Mouse (Mus musculus) liver, postnatal 0 days (tissue): Measurements from ENCODE around the gene Fzd4. TPM values are rescaled to one million over a fixed set of nuclear protein-coding genes. Genes with fewer than 3 reads are reported as not detected.

ENCODE experiments used
- ATAC-seq: fragments of 200-750 bp; cut with Nextera tagmentation; 2 replicates; pipeline ENCODE4 v1.8.0; 2017; ENCODE audit warnings: mild to moderate bottlenecking, moderate library complexity
- DNase-seq: peaks from one replicate; pipeline ENCODE4 v3.0.0-alpha.2; 2016
- H3K27ac ChIP-seq: fragments of 300-500 bp; sonication (generic); 2 replicates; pipeline ENCODE4 v1.5.1; 2014; ENCODE audit warnings: antibody characterized with exemption, moderate library complexity, mild to moderate bottlenecking, low read depth
- H3K27me3 ChIP-seq: fragments of 300-500 bp; sonication (generic); 2 replicates; pipeline ENCODE4 v1.6.1; 2014; ENCODE audit warnings: low read length, control low read depth, mixed read lengths; ENCODE audit not compliant: insufficient read depth
- H3K36me3 ChIP-seq: fragments of 300-500 bp; sonication (generic); replicated peaks from 2 replicates; pipeline ENCODE4 v1.6.1; 2014; ENCODE audit warnings: mild to moderate bottlenecking, control low read depth, low read length, moderate library complexity, mixed read lengths; ENCODE audit not compliant: insufficient read depth
- H3K4me1 ChIP-seq: fragments of 300-500 bp; sonication (generic); 2 replicates; pipeline ENCODE4 v1.6.1; 2014; ENCODE audit warnings: antibody characterized with exemption, mild to moderate bottlenecking, control low read depth; ENCODE audit not compliant: insufficient read depth
- H3K4me2 ChIP-seq: fragments of 300-500 bp; sonication (generic); 2 replicates; pipeline ENCODE4 v1.6.1; 2014; ENCODE audit warnings: low read depth, mild to moderate bottlenecking, low read length, moderate library complexity, mixed read lengths
- H3K4me3 ChIP-seq: fragments of 300-500 bp; sonication (generic); 2 replicates; pipeline ENCODE4 v1.5.1; 2014; ENCODE audit warnings: low read depth, low read length
- H3K9ac ChIP-seq: fragments of 300-500 bp; sonication (generic); replicated peaks from 2 replicates; pipeline ENCODE4 v1.6.1; 2014; ENCODE audit warnings: mild to moderate bottlenecking, moderate library complexity
- H3K9me3 ChIP-seq: fragments of 300-500 bp; sonication (generic); 2 replicates; pipeline ENCODE4 v1.6.1; 2016; ENCODE audit warnings: mild to moderate bottlenecking, control low read depth, low read length, mixed read lengths
- CTCF ChIP-seq: sonication (generic); IDR thresholded peaks from 2 replicates; pipeline ENCODE4 v1.5.1; 2016; ENCODE audit warnings: antibody characterized with exemption, low read depth
- EP300 ChIP-seq: IDR thresholded peaks from 2 replicates; pipeline ENCODE4 v1.6.1; 2016; ENCODE audit warnings: antibody characterized with exemption, low read depth, mild to moderate bottlenecking
- WGBS: fragments of 180-500 bp; shearing (Covaris S2); extraction: QIAGEN DNeasy Blood & Tissue Kit; methylation state at CpG from one replicate; pipeline ENCODE4 v1.1.7; 2014; ENCODE audit not compliant: insufficient replicate concordance; 5-methylcytosine and 5-hydroxymethylcytosine counted together
- polyA plus RNA-seq: library from polyadenylated mRNA; unstranded; fragments of >200 nt; fragmentation: Nextera tagmentation; extraction: Ambion mirVana; gene quantifications from 2 replicates; pipeline ENCODE4 v1.2.1, GENCODE M21; 2015

The Fzd4 gene
- 4.5 and 4.7 TPM in 2 replicates for polyA plus RNA-seq

- Histone ChIP-seq H3K9ac (peak within 1 kb of the TSS; percentile 84), H3K27me3 (peaks cover 5% of the 10 kb centered on the region), H3K4me1 (peaks cover 10% of the 10 kb centered on the region), H3K9me3 (no peaks in the 10 kb centered on the region), H3K36me3 (no peaks in the 10 kb centered on the region), H3K27ac (peak within 1 kb of the TSS; percentile 92), H3K4me2 (peak within 1 kb of the TSS; percentile 95), H3K4me3 (peak within 1 kb of the TSS; percentile 75)
- TF ChIP-seq EP300 (no peak), CTCF (peak; percentile 9; the same call in 1 of the 2 replicates)
- ATAC-seq (peak; percentile 95), DNase-seq (peak; percentile 94)
- WGBS: 0% methylated on average over 53 of the region's 62 CpGs
These were observed at the start of gene Fzd4, which contains the start of gene Tmem135 for GRCm38 (mm10) chr7:89404081-89404733. Fzd4 (plus strand) TSS chr7:89404355. Tmem135 (minus strand) TSS chr7:89404222.

GRCm38 (mm10) chr7:89355519-89356255 is 48.5 kb upstream of the Fzd4 start:
- TF ChIP-seq EP300 (no peak), CTCF (no peak)
- Histone ChIP-seq H3K27me3 (no peaks in the 10 kb centered on the region), H3K4me1 (no peaks in the 10 kb centered on the region), H3K36me3 (no peaks in the 10 kb centered on the region), H3K27ac (no peak overlapping the region), H3K9me3 (no peaks in the 10 kb centered on the region), H3K9ac (no peak overlapping the region), H3K4me3 (no peak overlapping the region), H3K4me2 (no peak overlapping the region)
- WGBS: 69% methylated on average over 8 of the region's 8 CpGs
- ATAC-seq: no peak
- no peak for DNase-seq

- Histone ChIP-seq H3K4me3 (no peak overlapping the region), H3K4me1 (no peaks in the 10 kb centered on the region), H3K9ac (no peak overlapping the region), H3K27me3 (no peaks in the 10 kb centered on the region), H3K9me3 (no peaks in the 10 kb centered on the region), H3K27ac (no peak overlapping the region), H3K4me2 (no peak overlapping the region), H3K36me3 (no peaks in the 10 kb centered on the region)
- ATAC-seq: no peak
- no peak for DNase-seq
- no peak for TF ChIP-seq CTCF
- TF ChIP-seq EP300: no peak
- 75% methylated on average over 4 of the region's 4 CpGs for WGBS
These were observed 47.8 kb upstream of the Fzd4 start for GRCm38 (mm10) chr7:89356307-89356706.

GRCm38 (mm10) chr7:89363975-89364374 is 40.2 kb upstream of the Fzd4 start:
- no peak overlapping the region for H3K27ac ChIP-seq
- H3K4me1 ChIP-seq: peaks cover 5% of the 10 kb centered on the region
- WGBS: 74% methylated on average over 5 of the region's 5 CpGs
- ATAC-seq (no peak), DNase-seq (no peak)
- no peak overlapping the region for H3K4me3 ChIP-seq
- H3K36me3 ChIP-seq: no peaks in the 10 kb centered on the region
- no peak overlapping the region for H3K4me2 ChIP-seq
- H3K27me3 ChIP-seq: no peaks in the 10 kb centered on the region
- H3K9me3 ChIP-seq: no peaks in the 10 kb centered on the region
- TF ChIP-seq CTCF (no peak), EP300 (no peak)
- H3K9ac ChIP-seq: no peak overlapping the region

- WGBS: 77% methylated on average over 10 of the region's 10 CpGs
- TF ChIP-seq CTCF (no peak), EP300 (no peak)
- Histone ChIP-seq H3K4me2 (no peak overlapping the region), H3K4me3 (no peak overlapping the region), H3K9me3 (no peaks in the 10 kb centered on the region), H3K4me1 (peaks cover 5% of the 10 kb centered on the region), H3K27me3 (no peaks in the 10 kb centered on the region), H3K27ac (no peak overlapping the region), H3K36me3 (no peaks in the 10 kb centered on the region), H3K9ac (no peak overlapping the region)
- ATAC-seq: no peak
- DNase-seq: no peak
These were observed 38.8 kb upstream of the Fzd4 start for GRCm38 (mm10) chr7:89365135-89365880.

GRCm38 (mm10) chr7:89367643-89368042 is 36.5 kb upstream of the Fzd4 start:
- Histone ChIP-seq H3K36me3 (no peaks in the 10 kb centered on the region), H3K9me3 (no peaks in the 10 kb centered on the region), H3K4me3 (no peak overlapping the region), H3K4me2 (no peak overlapping the region), H3K27ac (no peak overlapping the region), H3K4me1 (peaks cover 5% of the 10 kb centered on the region), H3K9ac (no peak overlapping the region), H3K27me3 (no peaks in the 10 kb centered on the region)
- DNase-seq (no peak), ATAC-seq (no peak)
- TF ChIP-seq CTCF (no peak), EP300 (no peak)
- 9% methylated on average over 3 of the region's 3 CpGs for WGBS
